Mouse (Mus musculus) G1E (cell line): ENCODE results near the gene Stxbp5.

Experiments used
- CTCF ChIP-seq: IDR thresholded peaks from 2 replicates; pipeline ENCODE4 v1.5.1; 2012; ENCODE audit warnings: low read depth, low read length, inconsistent platforms, mixed read lengths
- GATA1 ChIP-seq: IDR thresholded peaks from 2 replicates; pipeline ENCODE4 v1.6.1; 2012; ENCODE audit warnings: borderline replicate concordance, low read length, inconsistent platforms, mixed read lengths
- GATA2 ChIP-seq: IDR thresholded peaks from 2 replicates; pipeline ENCODE4 v1.6.1; 2012; ENCODE audit warnings: low read depth, low read length, inconsistent platforms, borderline replicate concordance
- POLR2AphosphoS5 ChIP-seq: IDR thresholded peaks from 2 replicates; pipeline ENCODE4 v1.6.1; 2012; ENCODE audit warnings: low read depth, low read length, inconsistent platforms; ENCODE audit not compliant: insufficient replicate concordance
- TAL1 ChIP-seq: conservative IDR thresholded peaks from 2 replicates; pipeline ENCODE4 v1.6.1; 2012; ENCODE audit warnings: low read depth, low read length, inconsistent platforms, mixed read lengths

- no peak for TF ChIP-seq CTCF
- TF ChIP-seq GATA1 = no peak
- no peak for TF ChIP-seq POLR2AphosphoS5
- no peak for TF ChIP-seq TAL1
- TF ChIP-seq GATA2 = no peak
These were observed 87.0 kb downstream of the Stxbp5 start for GRCm38 (mm10) chr10:9813926-9814325.
